Mouse (Mus musculus): ENCODE data around the gene Ltbp2. TPM values are rescaled to one million over a fixed set of nuclear protein-coding genes. Genes with fewer than 3 reads are reported as not detected.

The Ltbp2 gene
- polyA plus RNA-seq, 1 experiment from 2014 or later = 11.2 TPM

DNA sequence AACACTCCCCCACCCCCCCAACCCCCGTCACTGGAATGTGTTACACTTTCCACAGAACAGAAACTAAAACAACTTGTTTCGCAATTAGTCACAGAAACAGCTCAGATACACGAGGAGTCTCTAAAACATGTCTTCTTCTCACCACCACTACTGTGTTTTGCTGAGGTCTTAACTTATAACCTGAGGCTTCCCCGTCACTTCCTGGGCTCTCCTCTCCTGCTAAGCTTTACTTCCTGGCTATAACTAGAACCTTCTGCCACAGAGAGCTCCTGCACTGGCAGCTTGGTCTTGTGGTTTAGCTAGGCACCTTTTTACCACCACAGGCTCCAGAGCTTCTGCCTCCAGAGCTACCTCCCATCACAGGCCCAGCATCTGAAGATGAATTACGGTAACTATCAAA lies 113.8 kb downstream of the Ltbp2 start:
- Histone ChIP-seq H3K27ac (replicated peaks; ENCODE audit: low read depth, low read length) (no peak overlapping the region), H3K4me3 (ENCODE audit: low read depth, low read length) (no peak overlapping the region), H3K4me2 (ENCODE audit: low read depth, low read length) (no peak overlapping the region), H3K36me3 (ENCODE audit: control insufficient read depth, insufficient read depth, low read length) (peaks cover 58% of the 10 kb centered on the region), H3K4me1 (ENCODE audit: control insufficient read depth, insufficient read depth, low read length) (no peaks in the 10 kb centered on the region), H3K9ac (ENCODE audit: low read depth, low read length) (no peak overlapping the region), H3K9me3 (ENCODE audit: control insufficient read depth, low read length) (no peaks in the 10 kb centered on the region), H3K27me3 (replicated peaks; ENCODE audit: control insufficient read depth, insufficient read depth, low read length) (no peaks in the 10 kb centered on the region)
- no peak for ATAC-seq (ENCODE audit: low read depth)
- WGBS = 75% methylated on average over 5 of the region's 5 CpGs
- DNase-seq (ENCODE audit: low spot score) = no peak

DNA sequence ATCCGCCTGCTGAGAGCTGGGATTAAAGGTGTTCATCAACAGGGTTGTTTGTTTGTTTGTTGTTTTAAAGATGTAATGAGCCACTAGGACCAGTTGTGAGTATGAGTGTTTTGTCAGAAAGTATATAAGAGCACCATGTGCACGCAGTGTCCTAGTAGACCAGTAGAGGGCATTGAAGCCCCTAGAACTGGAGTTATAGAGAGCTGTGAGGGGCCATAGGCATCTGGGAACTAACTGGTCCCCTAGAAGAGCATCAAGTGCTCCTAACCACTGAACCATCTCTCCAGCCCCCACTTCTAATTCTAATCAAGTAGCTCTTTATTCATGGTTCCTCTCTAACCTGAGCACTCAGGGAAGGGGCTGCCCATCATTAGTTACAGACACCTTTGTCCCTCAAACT lies 117.3 kb downstream of the Ltbp2 start:
- no peaks in the 10 kb centered on the region for H3K9me3 ChIP-seq (ENCODE audit: control insufficient read depth, low read length)
- no peak overlapping the region for H3K4me3 ChIP-seq (ENCODE audit: low read depth, low read length)
- no peak overlapping the region for H3K27ac ChIP-seq (replicated peaks; ENCODE audit: low read depth, low read length)
- no peaks in the 10 kb centered on the region for H3K4me1 ChIP-seq (ENCODE audit: control insufficient read depth, insufficient read depth, low read length)
- no peak overlapping the region for H3K9ac ChIP-seq (ENCODE audit: low read depth, low read length)
- H3K36me3 ChIP-seq (ENCODE audit: control insufficient read depth, insufficient read depth, low read length) = peaks cover 67% of the 10 kb centered on the region
- H3K4me2 ChIP-seq (ENCODE audit: low read depth, low read length) = no peak overlapping the region
- ATAC-seq (ENCODE audit: low read depth) (no peak), DNase-seq (ENCODE audit: low spot score) (peak; percentile 26)
- no peaks in the 10 kb centered on the region for H3K27me3 ChIP-seq (replicated peaks; ENCODE audit: control insufficient read depth, insufficient read depth, low read length)
- WGBS = 73% methylated on average over 2 of the region's 2 CpGs

DNA sequence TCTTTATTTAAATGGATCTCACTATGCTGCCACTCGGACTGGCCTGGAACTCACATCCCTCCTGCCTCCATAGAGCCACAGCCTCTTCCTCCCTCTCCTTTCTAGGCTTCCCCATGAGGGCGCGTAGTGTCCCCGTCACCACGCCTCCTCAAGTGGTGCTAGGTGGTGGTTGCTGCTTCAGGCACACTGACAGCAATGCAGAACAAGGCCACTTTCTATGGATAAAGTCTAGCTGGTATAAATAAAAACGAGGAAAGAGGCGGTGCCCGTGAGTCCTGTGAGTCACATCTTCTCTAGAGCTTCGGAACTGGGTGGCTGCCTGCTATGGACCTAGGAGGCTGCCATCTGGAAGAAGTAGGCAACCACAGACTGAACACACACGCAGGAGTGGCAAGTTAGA lies 120.3 kb downstream of the Ltbp2 start:
- H3K9ac ChIP-seq (ENCODE audit: low read depth, low read length) = no peak overlapping the region
- 88% methylated on average over 10 of the region's 10 CpGs for WGBS
- H3K4me1 ChIP-seq (ENCODE audit: control insufficient read depth, insufficient read depth, low read length) = no peaks in the 10 kb centered on the region
- H3K27ac ChIP-seq (replicated peaks; ENCODE audit: low read depth, low read length) = no peak overlapping the region
- peaks cover 51% of the 10 kb centered on the region for H3K36me3 ChIP-seq (ENCODE audit: control insufficient read depth, insufficient read depth, low read length)
- H3K27me3 ChIP-seq (replicated peaks; ENCODE audit: control insufficient read depth, insufficient read depth, low read length) = no peaks in the 10 kb centered on the region
- no peak overlapping the region for H3K4me3 ChIP-seq (ENCODE audit: low read depth, low read length)
- no peak overlapping the region for H3K4me2 ChIP-seq (ENCODE audit: low read depth, low read length)
- no peak for ATAC-seq (ENCODE audit: low read depth)
- DNase-seq (ENCODE audit: low spot score) = no peak
- H3K9me3 ChIP-seq (ENCODE audit: control insufficient read depth, low read length) = no peaks in the 10 kb centered on the region

DNA sequence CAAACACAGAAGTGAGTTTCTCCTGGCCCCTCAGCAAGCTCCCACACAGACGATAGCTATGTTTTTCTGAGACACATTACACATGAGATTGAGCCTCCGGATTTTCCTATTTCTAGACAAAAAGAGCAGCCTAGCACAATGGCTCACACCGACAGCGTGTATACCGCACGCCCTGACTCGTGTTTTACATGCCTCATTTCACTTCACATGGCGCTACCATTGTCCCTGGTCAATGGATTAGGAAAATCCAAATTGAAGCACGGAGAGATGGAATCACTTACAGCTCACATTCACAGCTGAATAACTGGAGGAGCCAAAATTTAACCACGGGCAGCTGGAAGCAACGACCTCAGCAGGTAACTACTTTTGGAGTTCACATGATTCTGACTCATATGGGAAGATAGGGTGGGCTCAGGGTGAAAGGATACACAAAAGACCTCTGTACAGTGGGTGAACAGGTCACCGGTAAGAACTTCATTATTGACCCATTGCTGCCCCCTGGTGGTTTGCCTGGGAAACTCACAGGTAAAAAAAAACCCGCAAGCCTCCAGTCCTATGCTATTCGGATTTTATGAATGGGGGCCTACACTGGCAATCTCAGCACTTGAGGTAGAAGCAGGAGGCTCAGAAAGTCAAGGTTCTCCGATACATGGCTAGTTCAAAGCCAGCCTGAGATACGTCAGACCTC lies 121.2 kb downstream of the Ltbp2 start:
- Histone ChIP-seq H3K4me3 (ENCODE audit: low read depth, low read length) (no peak overlapping the region), H3K9me3 (ENCODE audit: control insufficient read depth, low read length) (no peaks in the 10 kb centered on the region), H3K4me1 (ENCODE audit: control insufficient read depth, insufficient read depth, low read length) (no peaks in the 10 kb centered on the region), H3K9ac (ENCODE audit: low read depth, low read length) (no peak overlapping the region), H3K27ac (replicated peaks; ENCODE audit: low read depth, low read length) (no peak overlapping the region), H3K36me3 (ENCODE audit: control insufficient read depth, insufficient read depth, low read length) (peaks cover 43% of the 10 kb centered on the region), H3K4me2 (ENCODE audit: low read depth, low read length) (no peak overlapping the region), H3K27me3 (replicated peaks; ENCODE audit: control insufficient read depth, insufficient read depth, low read length) (no peaks in the 10 kb centered on the region)
- ATAC-seq (ENCODE audit: low read depth) (peak; percentile 74; the same call in 1 of the 2 replicates), DNase-seq (ENCODE audit: low spot score) (peak; percentile 47)
- WGBS = 61% methylated on average over 16 of the region's 16 CpGs

DNA sequence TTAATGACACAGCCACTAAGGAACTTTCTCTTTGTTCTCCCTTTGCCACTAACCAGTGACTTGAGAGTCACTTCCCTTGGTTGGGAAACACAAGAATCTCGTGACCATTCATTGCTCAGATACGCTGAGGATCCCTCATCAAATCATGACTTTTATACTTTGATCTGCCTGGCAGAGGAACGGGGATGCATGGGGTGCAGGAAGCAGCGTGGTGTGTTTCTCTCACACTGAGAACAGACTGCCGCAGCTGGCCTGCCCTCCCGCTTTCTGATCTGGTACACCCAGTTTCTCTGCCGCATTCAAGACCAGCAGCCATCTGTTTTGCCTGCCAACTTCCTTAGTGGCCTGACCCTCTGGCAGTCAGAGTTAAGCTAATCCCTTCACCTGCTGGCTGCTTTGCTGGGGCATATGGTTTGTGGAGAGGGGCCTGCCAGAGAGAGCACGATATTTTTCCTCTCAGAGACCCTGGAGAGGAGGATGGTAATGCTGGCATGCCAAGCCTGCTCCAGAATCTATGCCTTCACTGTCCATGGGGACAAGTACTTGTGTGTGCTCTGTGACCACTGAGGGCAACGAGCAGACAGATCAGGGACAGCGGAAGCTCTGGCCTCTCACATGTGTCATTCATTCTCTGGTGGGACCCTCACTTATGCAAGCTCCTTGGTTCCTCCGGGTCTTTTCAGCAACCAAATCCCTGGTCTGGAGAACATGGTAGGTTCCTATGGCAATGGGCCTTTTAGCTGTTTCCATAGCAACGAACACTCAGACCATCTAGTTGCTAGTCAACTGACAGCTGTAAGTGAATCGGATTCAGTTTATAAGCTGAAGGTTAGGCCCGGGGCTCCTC lies 124.0 kb downstream of the Ltbp2 start:
- no peak overlapping the region for H3K9ac ChIP-seq (ENCODE audit: low read depth, low read length)
- H3K27me3 ChIP-seq (replicated peaks; ENCODE audit: control insufficient read depth, insufficient read depth, low read length) = no peaks in the 10 kb centered on the region
- WGBS = 40% methylated on average over 14 of the region's 14 CpGs
- H3K36me3 ChIP-seq (ENCODE audit: control insufficient read depth, insufficient read depth, low read length) = peaks cover 18% of the 10 kb centered on the region
- H3K4me3 ChIP-seq (ENCODE audit: low read depth, low read length) = no peak overlapping the region
- ATAC-seq (ENCODE audit: low read depth) = peak; percentile 73; the same call in 1 of the 2 replicates
- H3K27ac ChIP-seq (replicated peaks; ENCODE audit: low read depth, low read length) = no peak overlapping the region
- no peaks in the 10 kb centered on the region for H3K4me1 ChIP-seq (ENCODE audit: control insufficient read depth, insufficient read depth, low read length)
- peak; percentile 80 for DNase-seq (ENCODE audit: low spot score)
- H3K9me3 ChIP-seq (ENCODE audit: control insufficient read depth, low read length) = no peaks in the 10 kb centered on the region
- H3K4me2 ChIP-seq (ENCODE audit: low read depth, low read length) = no peak overlapping the region

DNA sequence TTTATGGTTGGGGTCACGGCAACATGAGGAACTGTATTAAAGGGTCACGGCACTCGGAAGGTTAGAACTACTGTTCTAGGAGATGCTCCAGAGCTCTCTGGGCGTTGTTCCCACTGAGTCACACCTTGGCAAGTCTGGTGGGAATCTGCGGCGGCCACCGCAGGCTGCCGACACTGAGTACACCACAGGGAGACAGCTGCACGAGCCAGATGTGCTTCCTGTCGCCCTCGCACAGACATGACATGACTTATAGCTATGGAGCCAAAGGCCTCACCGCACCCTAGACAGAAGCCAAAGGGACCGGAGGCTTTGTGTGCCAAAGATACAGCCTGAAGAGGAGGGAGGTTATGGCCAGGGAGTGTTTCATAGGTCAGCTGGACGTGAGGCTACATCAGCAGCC lies 125.7 kb downstream of the Ltbp2 start:
- Histone ChIP-seq H3K9me3 (ENCODE audit: control insufficient read depth, low read length) (no peaks in the 10 kb centered on the region), H3K27me3 (replicated peaks; ENCODE audit: control insufficient read depth, insufficient read depth, low read length) (no peaks in the 10 kb centered on the region), H3K4me1 (ENCODE audit: control insufficient read depth, insufficient read depth, low read length) (no peaks in the 10 kb centered on the region), H3K4me2 (ENCODE audit: low read depth, low read length) (no peak overlapping the region), H3K27ac (replicated peaks; ENCODE audit: low read depth, low read length) (no peak overlapping the region), H3K4me3 (ENCODE audit: low read depth, low read length) (no peak overlapping the region), H3K9ac (ENCODE audit: low read depth, low read length) (no peak overlapping the region), H3K36me3 (ENCODE audit: control insufficient read depth, insufficient read depth, low read length) (peaks cover 2% of the 10 kb centered on the region)
- WGBS = 77% methylated on average over 14 of the region's 14 CpGs
- DNase-seq (ENCODE audit: low spot score) (no peak), ATAC-seq (ENCODE audit: low read depth) (no peak)

DNA sequence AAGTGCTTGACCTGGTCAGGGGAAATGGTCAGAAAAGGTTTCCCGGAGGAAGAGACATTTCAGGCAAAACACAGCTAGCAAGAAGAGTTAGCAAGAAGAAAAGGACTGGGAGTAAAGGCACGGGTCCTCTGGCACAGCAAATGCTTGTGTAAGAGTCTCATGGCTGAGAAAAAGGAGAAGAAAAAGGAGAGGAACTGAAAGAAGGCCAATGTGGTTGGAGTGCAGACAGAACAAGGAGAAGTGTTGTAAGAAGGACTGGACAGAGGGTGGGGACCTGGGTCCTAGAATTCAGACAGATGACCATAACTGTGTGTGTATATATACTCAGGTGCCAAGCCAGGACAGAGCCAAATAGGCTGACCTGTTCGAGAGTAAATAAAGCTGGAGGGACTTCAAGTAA lies 128.2 kb downstream of the Ltbp2 start:
- no peak overlapping the region for H3K4me3 ChIP-seq (ENCODE audit: low read depth, low read length)

DNA sequence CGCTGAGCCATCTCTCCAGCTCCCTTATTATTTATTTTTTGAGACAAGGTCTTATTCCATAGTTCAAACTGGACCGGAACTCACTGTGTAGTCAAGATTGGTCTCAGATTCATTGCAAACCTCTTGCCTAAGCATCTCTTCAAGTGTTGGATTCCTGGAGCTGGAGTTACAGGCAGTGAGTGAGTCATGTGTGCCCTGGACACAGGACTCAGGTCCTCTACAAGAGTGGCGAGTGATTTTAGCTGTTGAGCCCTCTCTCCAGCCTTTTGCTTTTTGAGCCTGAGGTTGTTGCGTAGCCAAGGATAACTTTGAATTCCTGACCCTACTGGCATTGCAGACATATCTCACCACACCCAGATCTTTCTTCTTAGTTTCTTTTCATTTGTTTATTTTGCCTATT lies 130.6 kb downstream of the Ltbp2 start:
- H3K4me2 ChIP-seq (ENCODE audit: low read depth, low read length) = no peak overlapping the region
- DNase-seq (ENCODE audit: low spot score) (no peak), ATAC-seq (ENCODE audit: low read depth) (no peak)
- no peaks in the 10 kb centered on the region for H3K27me3 ChIP-seq (replicated peaks; ENCODE audit: control insufficient read depth, insufficient read depth, low read length)
- H3K4me1 ChIP-seq (ENCODE audit: control insufficient read depth, insufficient read depth, low read length) = no peaks in the 10 kb centered on the region
- H3K4me3 ChIP-seq (ENCODE audit: low read depth, low read length) = no peak overlapping the region
- H3K9ac ChIP-seq (ENCODE audit: low read depth, low read length) = no peak overlapping the region
- H3K27ac ChIP-seq (replicated peaks; ENCODE audit: low read depth, low read length) = no peak overlapping the region
- WGBS = 50% methylated on average over 4 of the region's 4 CpGs
- H3K9me3 ChIP-seq (ENCODE audit: control insufficient read depth, low read length) = no peaks in the 10 kb centered on the region
- no peaks in the 10 kb centered on the region for H3K36me3 ChIP-seq (ENCODE audit: control insufficient read depth, insufficient read depth, low read length)

More for the DNA sequence above, 128.2 kb downstream of the Ltbp2 start:
- no peak for ATAC-seq (ENCODE audit: low read depth)
- no peak overlapping the region for H3K27ac ChIP-seq (replicated peaks; ENCODE audit: low read depth, low read length)
- 72% methylated on average over 3 of the region's 3 CpGs for WGBS
- no peak overlapping the region for H3K4me2 ChIP-seq (ENCODE audit: low read depth, low read length)
- no peak overlapping the region for H3K9ac ChIP-seq (ENCODE audit: low read depth, low read length)
- H3K9me3 ChIP-seq (ENCODE audit: control insufficient read depth, low read length) = no peaks in the 10 kb centered on the region
- H3K27me3 ChIP-seq (replicated peaks; ENCODE audit: control insufficient read depth, insufficient read depth, low read length) = no peaks in the 10 kb centered on the region
- no peaks in the 10 kb centered on the region for H3K36me3 ChIP-seq (ENCODE audit: control insufficient read depth, insufficient read depth, low read length)
- no peak for DNase-seq (ENCODE audit: low spot score)
- no peaks in the 10 kb centered on the region for H3K4me1 ChIP-seq (ENCODE audit: control insufficient read depth, insufficient read depth, low read length)
